Mouse (Mus musculus) hindbrain, embryonic 13.5 days (tissue): ENCODE measurements around the gene Plcl2. TPM values are rescaled to one million over a fixed set of nuclear protein-coding genes. Genes with fewer than 3 reads are reported as not detected.
"Not testable (repeated sequence)": the region's sequence is repeated elsewhere in the genome, so short reads cannot be mapped to it uniquely, and the experiment has no call there.

Experiments
- ATAC-seq: fragments of 200-750 bp; cut with Nextera tagmentation; 2 replicates; pipeline ENCODE4 v1.8.0; 2017; ENCODE audit warnings: moderate TSS enrichment; ENCODE audit not compliant: low FRiP score
- H3K27ac ChIP-seq: fragments of 300-500 bp; sonication (generic); 2 replicates; pipeline ENCODE4 v1.5.1; 2015; ENCODE audit warnings: inconsistent platforms, mild to moderate bottlenecking, moderate library complexity
- H3K27me3 ChIP-seq: fragments of 300-500 bp; sonication (generic); 2 replicates; pipeline ENCODE4 v1.6.1; 2015; ENCODE audit warnings: mild to moderate bottlenecking, inconsistent platforms
- H3K36me3 ChIP-seq: fragments of 300-500 bp; sonication (generic); 2 replicates; pipeline ENCODE4 v1.6.1; 2015; ENCODE audit warnings: mild to moderate bottlenecking, inconsistent platforms
- H3K4me1 ChIP-seq: fragments of 300-500 bp; sonication (generic); replicated peaks from 2 replicates; pipeline ENCODE4 v1.6.1; 2015; ENCODE audit warnings: inconsistent platforms
- H3K4me2 ChIP-seq: fragments of 300-500 bp; sonication (generic); 2 replicates; pipeline ENCODE4 v1.6.1; 2015; ENCODE audit warnings: inconsistent platforms, mild to moderate bottlenecking, moderate library complexity
- H3K4me3 ChIP-seq: fragments of 300-500 bp; sonication (generic); 2 replicates; pipeline ENCODE4 v1.5.1; 2015; ENCODE audit warnings: mild to moderate bottlenecking, inconsistent platforms
- H3K9ac ChIP-seq: fragments of 300-500 bp; sonication (generic); 2 replicates; pipeline ENCODE4 v1.6.1; 2015; ENCODE audit warnings: mild to moderate bottlenecking, inconsistent platforms
- H3K9me3 ChIP-seq: fragments of 300-500 bp; sonication (generic); 2 replicates; pipeline ENCODE4 v1.6.1; 2016; ENCODE audit warnings: inconsistent platforms
- WGBS: fragments of 180-500 bp; shearing (Covaris S2); methylation state at CpG from one replicate; pipeline ENCODE4 v1.1.7; 2015; 5-methylcytosine and 5-hydroxymethylcytosine counted together
- polyA plus RNA-seq: library from polyadenylated mRNA; unstranded; fragments of >200 nt; fragmentation: Nextera tagmentation; extraction: Ambion mirVana; gene quantifications from 2 replicates; pipeline ENCODE4 v1.2.1, GENCODE M21; 2015

Gene Plcl2
- polyA plus RNA-seq, 1 experiment from 2014 or later: 7.6 TPM

GRCm38 (mm10) chr17:50606890-50607289, 97.7 kb downstream of the Plcl2 start:
- Histone ChIP-seq H3K9ac (no peak overlapping the region), H3K27ac (no peak overlapping the region), H3K27me3 (no peaks in the 10 kb centered on the region), H3K9me3 (no peaks in the 10 kb centered on the region), H3K4me2 (no peak overlapping the region), H3K36me3 (peaks cover 17% of the 10 kb centered on the region), H3K4me1 (0 out of 2 replicates have a peak, but pooled peaks cover 6% of the 10 kb centered on the region), H3K4me3 (no peak overlapping the region)
- WGBS: 96% methylated on average over 2 of the region's 2 CpGs
- ATAC-seq: no peak

- ATAC-seq: no peak
- H3K4me3 ChIP-seq: no peak overlapping the region
- H3K4me1 ChIP-seq: 0 out of 2 replicates have a peak, but pooled peaks cover 6% of the 10 kb centered on the region
- H3K4me2 ChIP-seq: no peak overlapping the region
- no peak overlapping the region for H3K9ac ChIP-seq
- H3K27ac ChIP-seq: no peak overlapping the region
- H3K36me3 ChIP-seq: peaks cover 31% of the 10 kb centered on the region
- WGBS: 83% methylated on average over 4 of the region's 4 CpGs
- H3K27me3 ChIP-seq: no peaks in the 10 kb centered on the region
- H3K9me3 ChIP-seq: no peaks in the 10 kb centered on the region
Observed at GRCm38 (mm10) chr17:50609908-50610307, 100.7 kb downstream of the Plcl2 start.

GRCm38 (mm10) chr17:50620794-50621537, 111.8 kb downstream of the Plcl2 start:
- H3K27ac ChIP-seq: no peak overlapping the region
- H3K4me3 ChIP-seq: no peak overlapping the region
- no peaks in the 10 kb centered on the region for H3K27me3 ChIP-seq
- no peaks in the 10 kb centered on the region for H3K9me3 ChIP-seq
- 93% methylated on average over 7 of the region's 7 CpGs for WGBS
- no peak overlapping the region for H3K9ac ChIP-seq
- H3K4me1 ChIP-seq: peaks cover 8% of the 10 kb centered on the region; the same call in 1 of the 2 replicates
- ATAC-seq: no peak
- H3K4me2 ChIP-seq: no peak overlapping the region
- H3K36me3 ChIP-seq: no peaks in the 10 kb centered on the region

- H3K9me3 ChIP-seq: no peaks in the 10 kb centered on the region
- WGBS: 74% methylated on average over 3 of the region's 3 CpGs
- no peak overlapping the region for H3K4me3 ChIP-seq
- H3K27ac ChIP-seq: no peak overlapping the region
- no peaks in the 10 kb centered on the region for H3K36me3 ChIP-seq
- peaks cover 8% of the 10 kb centered on the region; the same call in 1 of the 2 replicates for H3K4me1 ChIP-seq
- no peak for ATAC-seq
- H3K27me3 ChIP-seq: no peaks in the 10 kb centered on the region
- no peak overlapping the region for H3K4me2 ChIP-seq
- no peak overlapping the region for H3K9ac ChIP-seq
Observed at GRCm38 (mm10) chr17:50621996-50622395, 112.8 kb downstream of the Plcl2 start.

- Histone ChIP-seq H3K4me2 (no peak overlapping the region), H3K9ac (no peak overlapping the region), H3K36me3 (no peaks in the 10 kb centered on the region), H3K4me1 (peaks cover 8% of the 10 kb centered on the region; the same call in 1 of the 2 replicates), H3K4me3 (no peak overlapping the region), H3K27ac (no peak overlapping the region), H3K27me3 (no peaks in the 10 kb centered on the region), H3K9me3 (no peaks in the 10 kb centered on the region)
- 87% methylated on average over 4 of the region's 4 CpGs for WGBS
- no peak for ATAC-seq
Observed at GRCm38 (mm10) chr17:50625584-50625983, 116.4 kb downstream of the Plcl2 start.

GRCm38 (mm10) chr17:50627658-50628057, 118.5 kb downstream of the Plcl2 start:
- no peak for ATAC-seq
- no peaks in the 10 kb centered on the region for H3K36me3 ChIP-seq
- no peak overlapping the region for H3K4me3 ChIP-seq
- H3K4me2 ChIP-seq: no peak overlapping the region
- no peaks in the 10 kb centered on the region for H3K27me3 ChIP-seq
- H3K9me3 ChIP-seq: no peaks in the 10 kb centered on the region
- H3K4me1 ChIP-seq: peaks cover 8% of the 10 kb centered on the region; the same call in 1 of the 2 replicates
- H3K9ac ChIP-seq: no peak overlapping the region
- 96% methylated on average over 3 of the region's 3 CpGs for WGBS
- H3K27ac ChIP-seq: no peak overlapping the region

- no peak for ATAC-seq
- Histone ChIP-seq H3K4me2 (no peak overlapping the region), H3K9me3 (no peaks in the 10 kb centered on the region), H3K4me3 (no peak overlapping the region), H3K27ac (no peak overlapping the region), H3K9ac (no peak overlapping the region), H3K36me3 (no peaks in the 10 kb centered on the region), H3K4me1 (peaks cover 3% of the 10 kb centered on the region; the same call in 1 of the 2 replicates), H3K27me3 (no peaks in the 10 kb centered on the region)
Observed at GRCm38 (mm10) chr17:50628716-50629115, 119.5 kb downstream of the Plcl2 start.

GRCm38 (mm10) chr17:50630992-50631391, 121.8 kb downstream of the Plcl2 start:
- not testable (repeated sequence) for H3K4me1 ChIP-seq, ATAC-seq, H3K36me3 ChIP-seq, H3K27me3 ChIP-seq, H3K4me3 ChIP-seq, H3K4me2 ChIP-seq, H3K27ac ChIP-seq, H3K9me3 ChIP-seq, H3K9ac ChIP-seq

- Histone ChIP-seq H3K27me3 (no peaks in the 10 kb centered on the region), H3K9ac (no peak overlapping the region), H3K4me2 (no peak overlapping the region), H3K4me3 (no peak overlapping the region), H3K27ac (no peak overlapping the region), H3K36me3 (no peaks in the 10 kb centered on the region), H3K4me1 (no peaks in the 10 kb centered on the region), H3K9me3 (no peaks in the 10 kb centered on the region)
- ATAC-seq: no peak
- WGBS: 83% methylated on average over 7 of the region's 7 CpGs
Observed at GRCm38 (mm10) chr17:50634008-50634871, 125.0 kb downstream of the Plcl2 start.

GRCm38 (mm10) chr17:50635961-50636585, 126.9 kb downstream of the Plcl2 start:
- 85% methylated on average over 8 of the region's 8 CpGs for WGBS
- H3K9me3 ChIP-seq: no peaks in the 10 kb centered on the region
- no peak overlapping the region for H3K4me3 ChIP-seq
- no peak overlapping the region for H3K9ac ChIP-seq
- H3K36me3 ChIP-seq: peaks cover under 1% of the 10 kb centered on the region
- no peaks in the 10 kb centered on the region for H3K27me3 ChIP-seq
- H3K4me2 ChIP-seq: no peak overlapping the region
- ATAC-seq: no peak
- H3K4me1 ChIP-seq: no peaks in the 10 kb centered on the region
- no peak overlapping the region for H3K27ac ChIP-seq

- WGBS: 82% methylated on average over 3 of the region's 3 CpGs
- H3K4me1 ChIP-seq: peaks cover 9% of the 10 kb centered on the region
- no peaks in the 10 kb centered on the region for H3K27me3 ChIP-seq
- H3K27ac ChIP-seq: no peak overlapping the region
- H3K9me3 ChIP-seq: no peaks in the 10 kb centered on the region
- peaks cover 6% of the 10 kb centered on the region for H3K36me3 ChIP-seq
- H3K4me3 ChIP-seq: no peak overlapping the region
- no peak overlapping the region for H3K9ac ChIP-seq
- ATAC-seq: no peak
- no peak overlapping the region for H3K4me2 ChIP-seq
Observed at GRCm38 (mm10) chr17:50638791-50639190, 129.6 kb downstream of the Plcl2 start.

GRCm38 (mm10) chr17:50641076-50641610, 131.9 kb downstream of the Plcl2 start:
- Histone ChIP-seq H3K4me1 (peaks cover 15% of the 10 kb centered on the region), H3K4me3 (no peak overlapping the region), H3K9me3 (no peaks in the 10 kb centered on the region), H3K9ac (no peak overlapping the region), H3K27ac (no peak overlapping the region), H3K27me3 (no peaks in the 10 kb centered on the region), H3K36me3 (peaks cover 6% of the 10 kb centered on the region), H3K4me2 (no peak overlapping the region)
- ATAC-seq: no peak
- WGBS: 94% methylated on average over 2 of the region's 2 CpGs
